Mouse (Mus musculus) heart, adult 2 months (tissue): ENCODE data around the gene Ccdc146.

Experiments used
- CTCF ChIP-seq: fragments of 200-600 bp; IDR thresholded peaks from 2 replicates; pipeline ENCODE4 v1.8.1; 2022; ENCODE audit warnings: antibody characterized with exemption, mild to moderate bottlenecking, moderate library complexity
- EP300 ChIP-seq: fragments of 200-500 bp; IDR thresholded peaks from 2 replicates; pipeline ENCODE4 v1.6.1; 2011; ENCODE audit warnings: low read depth, low read length, control low read depth; ENCODE audit not compliant: insufficient read depth

DNA sequence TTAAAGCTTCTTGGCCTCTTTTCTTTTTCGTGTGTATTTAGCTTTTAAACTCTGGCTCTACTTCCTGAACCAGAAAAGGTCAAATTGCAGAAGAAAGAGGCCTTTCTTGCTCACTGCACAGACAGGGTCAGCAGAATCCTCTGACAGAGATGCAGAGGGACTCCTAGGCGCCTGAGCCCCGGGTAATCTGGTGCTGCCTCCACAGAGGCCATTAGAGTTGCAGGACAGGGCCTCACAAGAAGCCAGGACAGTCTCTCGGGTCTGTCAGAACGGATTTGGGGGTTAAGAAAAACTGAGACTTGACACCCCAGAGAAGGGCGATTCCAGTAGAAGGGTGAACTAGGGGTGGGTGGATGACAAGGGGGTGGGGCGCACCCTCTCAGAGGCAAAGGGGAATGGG lies 42.9 kb upstream of the Ccdc146 start:
- TF ChIP-seq CTCF (no peak), EP300 (no peak)
